Mouse (Mus musculus) small intestine, adult 2 months (tissue): ENCODE measurements at regions not wholly inside any gene's neighbourhood (a gene's known extent, or its start where the extent isn't known, plus 50 kb on each side); places are given as distances from the start of the nearest gene placed in this dataset.

Source experiments
- CTCF ChIP-seq: fragments of 200-500 bp; IDR thresholded peaks from 2 replicates; pipeline ENCODE4 v1.5.1; 2012; ENCODE audit warnings: low read depth, mild to moderate bottlenecking, control low read depth, inconsistent platforms, low read length, moderate library complexity, mixed read lengths; ENCODE audit not compliant: insufficient replicate concordance, insufficient read length; ENCODE audit errors: extremely low read depth
- POLR2A ChIP-seq: fragments of 200-500 bp; IDR thresholded peaks from 2 replicates; pipeline ENCODE4 v1.6.1; 2012; ENCODE audit warnings: low read depth, mild to moderate bottlenecking, control low read depth, inconsistent platforms, low read length, moderate library complexity

DNA sequence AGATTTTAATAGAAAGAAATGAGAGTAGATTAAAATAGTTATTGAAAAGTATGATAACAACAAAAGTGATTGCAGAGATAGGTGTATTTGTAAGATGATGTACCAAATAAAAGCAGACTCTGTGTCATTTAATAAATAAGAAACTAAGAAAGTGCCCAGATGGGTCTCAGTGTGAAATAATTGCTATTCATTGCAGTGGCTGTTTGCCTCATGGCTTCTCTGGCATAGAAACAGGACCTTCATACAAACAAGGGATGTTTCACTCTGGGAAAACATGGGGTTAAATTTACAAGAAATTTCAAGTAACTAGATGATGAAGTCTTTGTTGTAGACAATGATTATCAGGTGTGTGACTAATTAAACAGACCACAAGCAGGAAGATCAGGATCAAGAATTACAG lies 1279.1 kb upstream of the Cited2 start:
- TF ChIP-seq CTCF (no peak), POLR2A (no peak)
